Mouse (Mus musculus): Measurements from ENCODE around the gene AC124502.3. TPM values are rescaled to one million over a fixed set of nuclear protein-coding genes. Genes with fewer than 3 reads are reported as not detected.
A peak's percentile ranks its signal among the peaks of the same experiment; 100 is the strongest.

The AC124502.3 gene
- polyA plus RNA-seq, 1 experiment, result 0.98 TPM

- Histone ChIP-seq H3K27ac (ENCODE audit: control insufficient read depth, insufficient read depth, low read depth, low read length) (no peak overlapping the region), H3K4me1 (ENCODE audit: control insufficient read depth, insufficient read depth, low read length) (no peaks in the 10 kb centered on the region), H3K27me3 (ENCODE audit: control insufficient read depth, insufficient read depth, low read length) (no peaks in the 10 kb centered on the region), H3K36me3 (ENCODE audit: control insufficient read depth, insufficient read depth, low read length) (no peaks in the 10 kb centered on the region), H3K4me3 (ENCODE audit: control insufficient read depth, low read depth, low read length) (no peak overlapping the region)
- TF ChIP-seq CTCF (IDR thresholded peaks at IDR 0.05; ENCODE audit: control insufficient read depth, insufficient read depth, insufficient replicate concordance, low read depth, low read length), result no peak
- no peak for TF ChIP-seq POLR2A (IDR thresholded peaks at IDR 0.05; ENCODE audit: control insufficient read depth, low read depth, low read length)
Measured at GRCm38 (mm10) chr19:5032686-5033085, 6.0 kb upstream of the AC124502.3 start.

DNA sequence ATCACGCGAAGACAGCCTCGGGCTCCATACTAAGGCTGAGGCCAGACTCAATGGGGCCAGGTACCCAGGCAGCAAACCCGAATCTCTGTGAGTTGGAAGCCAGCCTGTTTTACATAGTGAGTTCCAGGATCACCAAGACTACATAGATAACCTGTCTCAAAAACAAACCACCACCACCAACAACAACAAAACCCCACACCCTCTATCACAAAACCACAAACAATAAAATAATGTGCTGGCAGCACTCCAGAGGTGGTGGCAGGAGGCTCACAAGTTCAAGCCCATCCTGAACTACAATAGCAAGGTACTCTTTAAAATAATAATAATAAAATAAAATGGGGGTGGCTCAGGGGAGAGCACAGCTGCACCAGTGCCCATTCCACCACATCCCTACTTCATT lies 2.1 kb upstream of the AC124502.3 start:
- TF ChIP-seq POLR2A (IDR thresholded peaks at IDR 0.05; ENCODE audit: control insufficient read depth, low read depth, low read length) (no peak), CTCF (IDR thresholded peaks at IDR 0.05; ENCODE audit: control insufficient read depth, insufficient read depth, insufficient replicate concordance, low read depth, low read length) (no peak)
- H3K27ac ChIP-seq (ENCODE audit: control insufficient read depth, insufficient read depth, low read depth, low read length), result no peak overlapping the region
- no peaks in the 10 kb centered on the region for H3K27me3 ChIP-seq (ENCODE audit: control insufficient read depth, insufficient read depth, low read length)
- H3K4me3 ChIP-seq (ENCODE audit: control insufficient read depth, low read depth, low read length), result no peak overlapping the region
- H3K4me1 ChIP-seq (ENCODE audit: control insufficient read depth, insufficient read depth, low read length), result peaks cover 14% of the 10 kb centered on the region
- no peaks in the 10 kb centered on the region for H3K36me3 ChIP-seq (ENCODE audit: control insufficient read depth, insufficient read depth, low read length)

- Histone ChIP-seq H3K36me3 (ENCODE audit: control insufficient read depth, insufficient read depth, low read length) (no peaks in the 10 kb centered on the region), H3K4me1 (ENCODE audit: control insufficient read depth, insufficient read depth, low read length) (peaks cover 14% of the 10 kb centered on the region), H3K27me3 (ENCODE audit: control insufficient read depth, insufficient read depth, low read length) (no peaks in the 10 kb centered on the region), H3K4me3 (ENCODE audit: control insufficient read depth, low read depth, low read length) (peak overlapping the region; percentile 87), H3K27ac (ENCODE audit: control insufficient read depth, insufficient read depth, low read depth, low read length) (no peak overlapping the region)
- no peak for TF ChIP-seq CTCF (IDR thresholded peaks at IDR 0.05; ENCODE audit: control insufficient read depth, insufficient read depth, insufficient replicate concordance, low read depth, low read length)
- no peak for TF ChIP-seq POLR2A (IDR thresholded peaks at IDR 0.05; ENCODE audit: control insufficient read depth, low read depth, low read length)
Measured at GRCm38 (mm10) chr19:5037678-5038571, 766 bp upstream of the AC124502.3 start.

GRCm38 (mm10) chr19:5039301-5040114 lies 817 bp downstream of the AC124502.3 start:
- Histone ChIP-seq H3K4me3 (ENCODE audit: control insufficient read depth, low read depth, low read length) (peak overlapping the region; percentile 87), H3K27ac (ENCODE audit: control insufficient read depth, insufficient read depth, low read depth, low read length) (no peak overlapping the region), H3K36me3 (ENCODE audit: control insufficient read depth, insufficient read depth, low read length) (no peaks in the 10 kb centered on the region), H3K4me1 (ENCODE audit: control insufficient read depth, insufficient read depth, low read length) (peaks cover 14% of the 10 kb centered on the region), H3K27me3 (ENCODE audit: control insufficient read depth, insufficient read depth, low read length) (no peaks in the 10 kb centered on the region)
- no peak for TF ChIP-seq CTCF (IDR thresholded peaks at IDR 0.05; ENCODE audit: control insufficient read depth, insufficient read depth, insufficient replicate concordance, low read depth, low read length)
- no peak for TF ChIP-seq POLR2A (IDR thresholded peaks at IDR 0.05; ENCODE audit: control insufficient read depth, low read depth, low read length)

DNA sequence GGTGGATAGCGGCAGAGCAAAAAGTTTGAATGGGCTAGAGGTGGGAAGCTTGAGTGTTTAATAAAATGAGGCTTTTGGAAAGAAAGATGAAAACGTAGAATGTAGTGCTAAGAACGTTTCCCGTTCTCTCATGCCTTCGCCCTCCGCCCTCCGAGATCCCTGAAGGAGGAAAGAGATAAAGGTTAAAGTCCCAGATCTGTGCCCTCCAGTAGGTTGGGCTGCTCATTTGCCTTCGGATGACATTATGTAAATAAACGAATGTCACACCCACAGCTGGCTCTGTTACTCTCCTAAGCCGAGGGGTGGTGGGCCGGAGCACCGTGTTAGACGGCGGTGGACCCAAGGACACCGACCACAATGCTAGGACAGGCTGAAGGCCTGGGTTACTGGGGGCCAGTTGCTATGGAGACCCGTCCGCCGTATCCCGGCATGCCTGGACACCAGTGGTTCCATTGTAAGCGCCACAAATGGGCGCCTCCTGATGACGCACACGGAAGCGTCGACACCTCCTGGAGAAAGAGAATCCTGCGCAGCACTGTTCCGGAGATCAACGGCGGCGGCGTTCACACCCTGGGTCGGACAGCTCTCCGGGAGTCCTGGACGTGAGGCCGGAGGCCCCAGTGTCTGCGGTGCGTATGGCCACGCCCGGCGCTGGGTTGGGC lies 2.3 kb downstream of the AC124502.3 start, which contains the start of gene Brms1:
Gene Brms1 (plus strand): TSS at position 493 of the 662 bp plus-strand sequence.
- Histone ChIP-seq H3K4me1 (ENCODE audit: control insufficient read depth, insufficient read depth, low read length) (peaks cover 14% of the 10 kb centered on the region), H3K27me3 (ENCODE audit: control insufficient read depth, insufficient read depth, low read length) (no peaks in the 10 kb centered on the region), H3K36me3 (ENCODE audit: control insufficient read depth, insufficient read depth, low read length) (no peaks in the 10 kb centered on the region), H3K27ac (ENCODE audit: control insufficient read depth, insufficient read depth, low read depth, low read length) (peak within 1 kb of the TSS; percentile 91), H3K4me3 (ENCODE audit: control insufficient read depth, low read depth, low read length) (peak within 1 kb of the TSS; percentile 89)
- TF ChIP-seq CTCF (IDR thresholded peaks at IDR 0.05; ENCODE audit: control insufficient read depth, insufficient read depth, insufficient replicate concordance, low read depth, low read length), result no peak
- peak; percentile 92 for TF ChIP-seq POLR2A (IDR thresholded peaks at IDR 0.05; ENCODE audit: control insufficient read depth, low read depth, low read length)

- peak overlapping the region; percentile 89 for H3K4me3 ChIP-seq (ENCODE audit: control insufficient read depth, low read depth, low read length)
- no peaks in the 10 kb centered on the region for H3K27me3 ChIP-seq (ENCODE audit: control insufficient read depth, insufficient read depth, low read length)
- no peak for TF ChIP-seq CTCF (IDR thresholded peaks at IDR 0.05; ENCODE audit: control insufficient read depth, insufficient read depth, insufficient replicate concordance, low read depth, low read length)
- TF ChIP-seq POLR2A (IDR thresholded peaks at IDR 0.05; ENCODE audit: control insufficient read depth, low read depth, low read length), result no peak
- H3K27ac ChIP-seq (ENCODE audit: control insufficient read depth, insufficient read depth, low read depth, low read length), result peak overlapping the region; percentile 82
- peaks cover 14% of the 10 kb centered on the region for H3K4me1 ChIP-seq (ENCODE audit: control insufficient read depth, insufficient read depth, low read length)
- H3K36me3 ChIP-seq (ENCODE audit: control insufficient read depth, insufficient read depth, low read length), result no peaks in the 10 kb centered on the region
Measured at GRCm38 (mm10) chr19:5041588-5041987, 2.9 kb downstream of the AC124502.3 start.
